Mouse (Mus musculus) monocyte, adult 2 months (primary cell): ENCODE measurements at regions not wholly inside any gene's neighbourhood (a gene's known extent, or its start where the extent isn't known, plus 50 kb on each side); places are given as distances from the start of the nearest gene placed in this dataset.
A peak's percentile ranks its signal among the peaks of the same experiment; 100 is the strongest.

ENCODE experiments used
- DNase-seq, 2 experiments: peaks; one replicate each; pipeline ENCODE4 v3.0.0; 2022; ENCODE audit warnings: low spot score in 2 of 2, low read depth in 1 of 2

DNA sequence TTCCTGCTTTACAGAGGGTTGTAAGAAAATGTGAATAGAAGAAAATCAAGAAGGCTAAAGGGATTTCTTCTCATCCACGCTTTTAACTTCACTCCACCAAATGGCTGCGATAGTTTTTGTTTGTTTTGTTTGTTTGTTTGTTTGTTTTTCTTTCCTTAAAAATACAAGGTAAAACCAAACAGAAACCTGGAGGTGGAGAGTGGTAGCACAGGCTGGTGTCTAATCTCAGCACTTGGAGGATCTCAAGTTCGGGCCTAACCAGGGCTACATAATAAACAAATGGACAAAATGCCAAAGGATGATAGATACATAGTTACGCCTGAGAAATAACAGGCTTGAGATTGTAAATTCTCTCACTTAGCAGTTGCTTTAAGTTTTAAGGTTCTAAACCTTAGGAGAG is 50.8 kb upstream of the Mboat1 start:
- no peak for DNase-seq

DNA sequence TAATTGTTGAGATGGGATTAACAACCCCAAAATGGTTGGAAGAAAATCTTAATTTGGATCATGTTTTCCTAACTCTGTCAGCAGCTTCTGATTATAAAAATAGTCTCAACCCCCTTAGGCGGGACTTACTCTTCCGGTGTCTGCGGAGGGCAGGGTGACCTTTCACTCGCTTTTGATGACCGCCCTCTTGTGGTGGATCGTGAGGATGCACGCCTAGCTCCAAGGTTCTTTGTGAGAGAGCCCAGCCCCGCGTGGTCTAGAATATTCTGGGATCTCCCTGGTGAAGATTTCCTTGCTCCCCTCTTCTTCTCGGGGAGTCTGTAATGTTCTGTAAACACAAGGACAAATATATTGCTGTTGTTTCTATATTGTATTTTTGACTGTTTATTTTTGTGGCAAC is 51.3 kb upstream of the Mboat1 start:
- DNase-seq: peak; percentile 11 to 52

DNA sequence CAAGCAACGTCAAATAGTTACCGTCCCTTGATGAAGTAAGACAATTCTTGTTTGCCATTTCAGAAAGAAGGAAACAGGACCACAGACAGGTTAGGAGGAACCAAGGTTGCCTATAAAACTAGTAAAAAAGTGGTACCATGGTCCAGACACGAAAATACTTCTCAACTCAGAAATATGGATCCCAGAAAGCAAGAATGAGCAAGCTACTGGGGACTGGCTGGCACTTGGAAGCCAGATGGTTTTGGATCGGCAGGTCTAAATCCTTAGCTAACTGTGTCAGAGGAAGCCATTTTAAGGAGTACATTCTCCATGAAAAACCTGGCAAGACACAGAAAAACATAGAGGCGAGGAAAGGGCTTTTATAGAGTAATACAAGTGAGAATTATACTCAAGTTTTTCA is 51.9 kb upstream of the Mboat1 start:
- no peak for DNase-seq

DNA sequence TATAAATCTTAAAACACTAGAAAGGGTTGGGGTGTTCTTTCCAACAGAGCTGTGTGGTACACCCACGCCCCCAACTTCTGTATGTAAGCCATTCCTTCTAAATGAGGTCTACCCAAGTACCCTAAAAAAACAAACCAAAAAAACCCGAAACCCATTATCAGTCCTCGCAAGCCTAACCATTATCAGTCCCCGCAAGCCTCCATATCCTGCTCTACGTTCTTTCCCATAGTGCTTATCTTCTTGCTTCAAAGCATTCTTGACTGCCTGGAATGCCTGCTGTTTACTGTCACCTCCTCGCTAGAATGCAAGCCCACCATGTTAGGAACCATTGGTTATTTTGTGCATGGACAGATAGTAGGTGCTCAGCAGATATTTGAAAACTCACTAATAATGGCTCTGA is 52.3 kb upstream of the Mboat1 start:
- DNase-seq: no peak

DNA sequence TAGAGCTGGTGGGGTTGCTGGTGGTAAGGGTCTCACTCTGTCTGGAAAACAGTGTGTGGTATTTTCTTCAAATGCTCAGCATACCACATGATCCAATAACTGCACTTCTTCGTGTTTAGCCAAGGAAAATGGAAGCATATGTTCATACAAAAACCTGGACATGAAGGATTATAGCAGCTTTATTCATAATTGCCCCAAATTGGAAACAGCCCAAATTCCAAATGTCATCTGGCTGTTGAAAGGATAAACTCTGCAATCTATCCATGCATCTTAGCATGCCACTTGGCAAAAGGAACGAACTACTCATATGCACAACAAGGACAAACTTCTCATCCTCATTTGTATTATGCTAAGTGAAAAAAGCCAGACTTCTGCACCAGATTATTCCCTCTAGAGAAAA is 53.5 kb upstream of the Mboat1 start:
- no peak for DNase-seq

DNA sequence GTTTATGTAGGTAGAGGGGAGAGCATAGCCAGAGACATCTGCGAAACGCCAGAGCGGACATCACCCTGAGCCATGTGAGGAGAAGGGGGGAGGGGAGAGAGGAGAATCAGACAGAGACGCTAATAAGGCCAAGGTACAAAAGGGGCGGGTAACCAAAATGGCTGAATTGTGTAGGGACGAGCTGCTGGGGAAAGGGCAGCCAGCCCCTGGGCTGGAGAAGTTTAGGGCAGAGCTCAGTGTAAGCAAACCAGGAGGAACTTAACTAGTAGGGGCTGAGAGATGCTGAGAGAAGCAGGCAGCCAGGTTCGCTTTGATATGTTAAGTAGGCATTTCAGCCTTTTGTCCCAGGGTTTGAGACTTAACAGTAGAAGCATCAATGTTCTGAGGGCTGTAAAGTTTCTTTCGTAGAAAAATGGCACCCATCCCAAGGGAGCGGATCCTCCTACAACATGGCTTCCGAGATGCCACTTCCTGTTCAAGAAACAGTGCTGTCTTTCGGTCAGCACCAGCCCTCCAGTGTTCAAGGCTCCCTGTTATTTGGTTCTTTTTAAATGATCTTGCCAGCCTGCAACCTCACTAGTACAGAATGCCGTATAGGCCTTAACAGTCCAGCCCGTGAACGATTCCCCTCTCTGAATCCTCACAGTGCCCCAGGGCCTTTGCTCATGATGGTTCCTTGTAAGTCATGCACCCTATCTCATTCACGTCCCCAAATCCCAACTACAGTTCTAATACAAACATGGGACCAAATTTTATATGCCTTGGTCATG is 55.4 kb upstream of the Mboat1 start:
- DNase-seq: no peak

DNA sequence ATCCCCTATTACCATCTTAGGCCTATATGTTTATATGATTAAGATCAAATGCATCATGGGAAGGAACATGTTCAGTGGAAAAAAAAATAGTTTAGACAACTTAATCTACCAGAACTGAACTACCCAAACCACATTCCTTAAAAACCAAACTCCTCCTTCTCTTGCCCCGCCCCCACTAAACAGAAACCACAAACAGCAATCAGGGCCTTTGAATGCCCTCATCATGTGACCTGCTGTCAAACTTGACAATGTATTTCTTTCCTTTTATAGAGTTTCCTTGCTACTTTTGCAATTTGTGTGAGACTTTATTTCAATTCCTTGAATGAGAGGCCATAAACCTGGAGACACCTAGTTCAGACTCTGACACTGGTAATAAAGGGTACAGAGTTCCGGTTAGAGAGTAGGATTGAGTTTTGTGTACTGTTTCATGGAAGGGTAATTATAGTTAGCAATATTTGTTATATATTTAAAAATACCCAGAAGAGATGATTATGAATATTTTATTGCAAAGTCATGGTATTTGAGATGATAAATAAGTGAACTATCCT is 61.7 kb upstream of the Mboat1 start:
- no peak for DNase-seq

DNA sequence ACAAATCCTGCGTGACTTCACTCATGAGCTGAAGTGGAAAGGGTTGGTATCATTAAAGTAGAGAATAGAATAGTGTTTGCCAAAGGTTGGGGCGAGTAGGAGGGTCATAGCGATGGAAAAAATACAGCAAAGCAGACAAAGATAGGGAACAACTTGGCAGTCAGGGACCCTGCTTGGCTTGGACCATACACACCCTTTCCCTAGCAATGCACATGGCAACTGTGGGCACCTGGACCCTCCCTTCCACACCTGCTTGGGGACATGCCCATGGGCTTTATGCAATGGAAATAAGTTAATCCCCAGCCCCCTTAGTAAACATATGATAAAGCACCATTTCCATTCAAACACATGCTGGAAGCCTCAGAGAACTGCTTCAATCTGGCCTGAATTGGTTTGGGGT is 62.2 kb upstream of the Mboat1 start:
- DNase-seq: no peak

DNA sequence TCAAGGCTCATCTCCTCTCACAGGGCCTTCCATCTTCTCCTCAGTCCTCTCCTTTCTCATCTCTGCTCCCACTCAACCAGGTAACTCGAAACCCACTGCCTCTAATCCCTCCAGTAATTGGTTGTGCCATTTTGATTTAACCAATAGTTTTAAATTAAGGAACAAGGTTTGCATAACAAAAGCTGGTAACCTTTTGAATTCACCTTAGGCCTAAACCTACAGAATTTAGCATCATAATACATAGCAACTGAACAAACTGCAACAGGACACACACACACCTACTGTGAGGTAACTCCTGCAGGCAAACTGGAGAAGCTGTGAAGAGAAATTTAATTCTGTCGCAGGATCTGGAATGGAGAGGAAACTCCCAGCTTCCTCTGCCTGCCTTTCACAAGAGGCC is 66.9 kb upstream of the Mboat1 start:
- DNase-seq: no peak

DNA sequence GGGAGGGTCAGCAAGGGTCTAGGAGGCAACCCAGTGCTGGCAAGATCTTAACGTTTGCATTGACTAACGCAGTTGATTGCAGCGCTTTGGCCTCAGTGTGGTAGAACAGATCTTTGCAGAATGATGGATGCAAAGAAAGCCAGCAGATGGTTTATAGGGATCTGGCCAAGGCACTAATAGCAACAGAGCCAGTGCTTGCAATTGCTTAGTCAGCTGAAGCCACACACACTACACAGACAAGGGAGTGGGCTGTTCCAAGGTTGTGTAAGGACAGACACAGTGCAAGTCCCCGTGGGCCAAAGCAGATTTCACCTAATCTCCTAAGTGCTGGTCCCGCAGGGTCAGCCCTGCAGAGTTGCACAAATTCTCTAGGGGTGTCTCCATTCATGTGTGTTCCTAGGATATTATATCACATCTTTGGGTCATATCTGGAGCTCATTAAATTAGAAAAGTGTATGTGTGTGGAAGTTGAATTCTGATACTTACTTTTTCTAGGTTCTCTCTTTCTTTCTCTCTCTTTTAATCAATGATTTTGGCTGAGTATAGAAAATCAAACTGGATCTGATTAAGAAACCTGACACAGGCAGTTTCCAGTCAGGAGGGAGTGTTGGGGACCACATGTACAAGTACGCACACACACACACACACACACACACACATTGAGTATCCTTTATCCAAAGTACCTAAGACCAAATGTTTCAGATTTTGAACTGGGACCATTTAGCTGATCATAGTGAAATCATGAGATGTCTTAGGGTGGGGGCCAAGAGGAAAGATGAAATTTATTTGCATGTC is 68.5 kb upstream of the Mboat1 start:
- no peak for DNase-seq

DNA sequence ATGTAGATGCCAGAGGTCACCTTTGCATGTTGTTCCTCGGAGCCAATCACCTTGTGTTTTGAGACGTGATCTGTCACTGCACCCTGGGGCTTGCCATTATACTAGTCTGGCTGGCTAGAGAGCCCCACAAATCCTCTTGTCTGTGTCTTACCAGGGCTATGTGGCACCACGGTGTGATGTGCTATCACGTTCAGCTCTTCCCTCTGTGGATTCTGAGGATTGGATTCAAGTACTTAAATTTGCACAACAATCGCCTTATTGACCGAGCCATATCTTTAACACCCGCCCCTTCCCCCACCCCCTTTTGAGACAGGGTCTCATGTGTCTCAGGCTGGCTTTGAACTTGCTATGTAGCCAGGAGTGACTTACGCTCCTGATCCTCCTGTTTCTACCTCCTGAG is 70.8 kb upstream of the Mboat1 start:
- no peak for DNase-seq

DNA sequence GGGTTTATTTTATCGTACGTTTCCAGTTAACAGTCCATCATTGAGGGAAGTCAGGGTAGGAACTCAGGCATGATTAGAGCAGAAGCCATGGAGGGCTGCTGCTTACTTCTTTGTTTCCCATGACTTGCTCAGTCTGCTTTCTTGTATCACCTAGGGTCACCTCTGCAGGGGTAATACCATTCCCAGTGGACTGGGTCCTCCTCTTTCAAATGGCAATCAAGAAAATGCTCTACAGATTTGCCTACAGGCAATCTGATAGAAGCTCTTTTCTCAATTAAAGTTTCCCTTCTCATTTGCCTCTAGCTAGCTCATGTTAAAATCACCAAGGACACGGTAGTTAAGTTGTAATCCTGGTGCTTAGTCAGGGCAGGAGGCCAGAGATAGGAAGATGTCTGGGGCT is 72.5 kb upstream of the Mboat1 start:
- no peak for DNase-seq

DNA sequence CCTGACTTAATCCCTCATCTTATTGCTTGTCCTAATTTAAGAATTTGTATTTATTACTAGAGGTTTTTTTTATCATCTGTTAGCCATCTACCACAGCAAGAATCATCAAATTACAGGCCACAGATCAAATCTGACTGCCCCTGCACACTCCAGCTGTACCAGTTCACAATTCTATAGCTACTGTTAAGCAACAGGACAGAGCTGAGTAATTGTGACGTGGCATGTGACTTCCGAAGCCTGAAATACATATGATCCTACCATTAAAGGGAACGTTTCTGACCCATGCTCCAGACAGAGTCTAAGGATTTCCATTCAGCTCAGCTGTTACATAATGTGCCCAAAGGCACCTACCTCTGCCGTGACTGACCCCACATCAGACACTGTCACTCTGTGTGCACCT is 74.0 kb upstream of the Mboat1 start:
- DNase-seq: no peak

DNA sequence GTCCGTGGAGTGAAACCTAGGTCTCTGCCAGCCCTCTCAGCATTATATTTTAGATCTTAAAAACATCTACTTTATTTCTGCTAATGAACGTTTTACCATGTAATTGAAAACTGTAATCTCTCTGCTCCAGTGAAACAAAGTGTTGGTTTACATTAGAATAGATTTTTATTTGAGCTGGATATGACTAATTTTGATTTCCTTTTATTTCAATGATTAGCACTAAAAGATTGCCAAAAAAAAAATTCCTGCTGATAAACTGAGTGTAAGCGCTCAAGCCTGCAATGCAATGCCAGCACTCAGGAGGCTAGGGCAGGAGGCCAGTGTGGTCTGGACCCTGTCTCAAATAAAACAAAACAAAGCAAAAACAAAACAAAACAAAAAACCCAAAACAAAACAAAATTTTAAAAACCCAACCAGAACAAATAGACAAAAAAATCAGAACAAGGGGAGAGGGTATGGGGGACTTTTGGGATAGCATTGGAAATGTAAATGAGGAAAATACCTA is 69.3 kb upstream of the E2f3 start:
- no peak for DNase-seq

DNA sequence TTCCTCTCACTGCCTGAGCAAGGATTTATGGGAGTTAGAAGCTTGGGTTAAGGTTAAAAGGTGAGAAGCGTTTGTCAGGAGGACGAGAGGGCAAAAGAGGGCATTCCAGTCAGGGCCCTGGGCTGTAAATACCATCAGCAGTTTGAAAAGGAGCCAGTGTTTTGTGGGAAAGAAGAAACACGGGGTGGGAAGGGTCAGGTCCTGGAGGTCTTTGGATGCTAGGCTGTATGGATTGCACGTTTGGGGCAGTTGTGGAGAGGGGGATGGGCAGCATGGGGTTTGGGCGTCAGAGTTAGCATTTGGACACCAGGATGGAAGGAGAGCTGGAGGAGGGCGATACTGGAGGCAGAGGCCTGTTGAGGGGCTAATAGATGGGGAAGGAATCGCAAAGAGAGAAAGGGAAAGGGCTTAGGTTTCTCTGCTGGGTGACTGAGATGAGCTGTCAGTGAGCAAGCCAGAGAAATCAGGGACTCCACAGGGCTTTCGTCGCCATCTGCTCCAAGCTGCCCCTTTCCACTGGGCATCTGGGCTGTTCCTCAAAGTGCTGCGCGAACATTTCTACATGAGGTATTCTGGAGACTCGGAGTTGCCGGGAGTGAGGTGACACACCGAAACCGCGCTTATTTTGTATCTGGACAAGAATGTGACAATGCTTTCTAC is 66.2 kb upstream of the E2f3 start:
- DNase-seq: no peak

DNA sequence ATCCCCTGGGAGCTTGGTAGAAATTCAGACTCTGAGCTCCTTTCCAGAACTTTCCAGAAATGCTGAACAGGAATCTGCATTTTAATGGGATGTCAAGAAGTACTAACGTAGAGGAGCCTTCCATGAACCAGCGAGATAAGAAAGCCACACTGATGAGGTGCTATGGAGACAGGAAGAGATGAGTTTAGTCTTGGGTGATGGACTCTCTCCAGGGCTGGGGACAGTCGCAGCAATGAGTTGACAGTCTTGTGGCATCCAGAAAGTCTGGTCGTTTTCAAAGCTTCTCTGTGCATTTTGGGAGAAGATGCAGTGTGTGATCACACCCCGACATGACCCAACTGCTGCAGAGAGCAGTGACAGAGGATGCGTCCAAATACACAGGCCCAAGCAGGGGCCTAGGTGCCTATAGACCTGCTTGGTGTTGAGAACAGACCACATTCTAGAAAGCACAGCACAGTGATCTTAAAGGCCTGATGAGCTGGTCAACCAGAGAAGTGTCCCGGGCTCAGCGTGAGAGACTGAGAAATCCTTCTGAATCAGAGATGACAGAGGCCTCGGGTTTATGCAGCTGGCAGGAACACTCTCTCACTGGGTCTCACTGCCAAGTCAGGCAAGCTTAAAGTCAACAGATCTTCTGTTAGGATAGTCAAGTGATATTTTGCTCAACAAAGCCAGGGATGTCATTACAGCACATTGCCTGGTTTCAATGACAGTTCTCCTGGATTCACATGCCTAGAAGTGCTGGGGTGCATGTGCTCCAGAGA is 65.1 kb upstream of the E2f3 start:
- DNase-seq: no peak

DNA sequence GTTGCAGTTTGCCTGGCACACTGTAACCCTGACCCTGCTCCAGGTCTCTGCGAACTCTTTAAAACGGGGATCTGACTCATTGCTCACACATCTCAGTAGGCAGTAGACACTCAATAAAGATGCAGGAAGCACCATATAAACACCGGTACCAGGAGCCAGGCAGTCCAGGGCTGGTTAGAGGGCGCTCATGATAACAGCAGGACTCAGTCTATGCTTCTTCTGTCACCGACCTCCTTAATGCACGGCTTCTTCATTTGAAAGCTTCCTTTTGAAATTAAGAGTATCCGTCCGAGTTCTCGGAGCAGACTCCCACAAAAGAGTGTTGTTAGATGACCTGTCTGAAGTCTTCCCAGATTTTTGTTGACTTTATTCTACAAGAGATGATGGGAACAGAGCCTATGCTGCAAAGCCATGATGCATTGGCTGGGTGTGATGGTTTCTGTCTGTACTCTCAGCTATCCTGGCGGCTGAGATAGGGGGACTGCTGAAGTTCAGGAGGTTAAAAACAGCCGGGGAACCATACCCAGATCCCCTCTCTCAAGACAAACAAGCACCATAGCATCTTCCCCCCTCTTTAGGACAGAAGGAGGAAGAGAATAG is 62.5 kb upstream of the E2f3 start:
- no peak for DNase-seq

DNA sequence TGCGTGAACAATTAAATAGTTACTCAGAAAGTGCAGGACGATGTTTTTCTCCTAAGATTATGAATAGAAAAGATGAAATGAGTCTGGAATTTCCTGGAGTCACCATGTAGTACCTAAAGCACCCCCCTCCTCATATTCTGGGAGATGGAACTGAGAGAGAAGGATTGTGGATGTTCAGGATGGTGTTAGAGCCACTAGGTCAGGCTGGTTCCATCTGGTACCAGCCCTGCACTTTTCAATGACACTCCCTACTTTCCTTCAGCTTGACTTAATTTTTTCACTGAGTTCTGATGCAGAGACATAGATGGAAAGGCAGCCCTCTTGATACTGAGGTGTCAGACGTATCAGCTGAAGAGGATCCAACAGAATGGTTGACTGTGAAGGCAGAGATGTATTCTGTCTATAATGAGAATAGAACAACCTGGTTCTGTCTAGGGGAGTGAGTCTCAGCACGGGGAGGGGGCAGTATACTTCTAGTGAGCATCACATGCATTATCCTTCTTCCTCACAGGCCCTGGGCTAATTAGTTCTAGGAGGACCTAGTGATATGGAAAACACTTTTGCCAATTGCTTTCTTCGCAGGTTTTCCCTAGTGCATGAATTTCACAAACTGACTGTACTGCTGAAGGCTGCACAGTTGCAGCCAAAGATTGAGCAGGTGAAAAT is 60.8 kb upstream of the E2f3 start:
- no peak for DNase-seq

DNA sequence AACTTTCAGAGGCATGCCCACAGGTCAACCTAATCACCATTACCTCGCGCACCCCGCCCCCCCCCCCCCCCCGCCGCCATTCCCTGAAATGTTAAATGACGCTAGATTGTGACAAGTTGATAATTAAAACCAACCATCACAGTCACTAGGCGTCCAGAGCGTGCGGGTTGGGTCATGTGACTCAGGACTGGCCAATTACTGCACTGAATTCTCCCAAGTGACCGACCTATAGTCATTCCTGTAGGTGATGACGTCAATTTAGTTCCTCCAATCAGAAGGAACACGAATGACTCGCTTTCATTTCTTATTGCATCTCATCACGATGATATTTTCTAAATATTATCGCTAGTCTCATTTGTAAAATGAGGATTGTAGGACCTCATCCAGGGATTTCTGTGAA is 60.2 kb upstream of the E2f3 start:
- DNase-seq: no peak

DNA sequence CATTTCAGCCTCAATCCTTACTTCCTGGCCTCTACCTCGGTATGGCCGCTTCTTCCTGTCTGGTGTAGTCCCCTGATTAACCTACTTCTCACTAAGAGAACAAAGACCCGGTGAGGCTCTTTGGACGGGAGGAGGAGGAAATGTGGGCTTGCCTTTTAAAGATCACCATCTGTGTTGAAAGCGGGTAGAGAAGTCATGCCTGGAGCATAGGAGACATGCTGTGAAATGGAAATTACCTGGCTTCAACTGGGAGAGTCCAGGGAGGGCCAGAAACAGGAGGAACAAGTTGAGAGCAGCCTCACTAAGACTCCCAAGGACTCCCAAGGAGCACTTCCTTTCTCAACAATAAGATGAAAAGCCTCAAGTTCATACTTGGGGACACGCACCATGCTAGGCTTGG is 59.4 kb upstream of the E2f3 start:
- DNase-seq: no peak
